Mouse (Mus musculus): Measurements from ENCODE around the gene Smpd4. TPM values are rescaled to one million over a fixed set of nuclear protein-coding genes. Genes with fewer than 3 reads are reported as not detected.

Smpd4 gene
- polyA plus RNA-seq, 1 experiment from 2014 or later = 31.3 TPM

DNA sequence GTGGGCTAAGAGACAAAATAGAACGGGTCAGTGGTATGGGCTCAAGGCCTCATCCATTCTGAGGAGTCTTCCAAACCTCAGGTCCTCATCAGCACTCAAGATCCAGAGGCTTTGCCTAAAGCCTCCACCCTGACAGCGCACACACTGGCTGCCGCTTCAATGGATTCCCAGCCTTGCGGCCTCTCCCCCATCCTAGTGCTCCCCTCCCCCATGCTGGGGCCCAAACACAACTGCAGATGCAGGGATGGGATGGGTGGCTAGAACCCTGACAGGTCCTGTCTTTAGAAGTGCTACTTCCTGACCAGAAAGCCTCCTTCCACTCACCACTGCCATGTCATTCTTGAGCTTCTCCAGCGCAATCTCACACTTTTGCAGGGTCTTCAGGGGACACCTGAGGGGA is 34.4 kb downstream of the Smpd4 start:
- no peak overlapping the region for H3K9ac ChIP-seq
- no peaks in the 10 kb centered on the region for H3K9me3 ChIP-seq (replicated peaks)
- no peaks in the 10 kb centered on the region for H3K27me3 ChIP-seq (replicated peaks)
- H3K4me2 ChIP-seq = no peak overlapping the region
- H3K4me3 ChIP-seq = no peak overlapping the region
- peaks cover 96% of the 10 kb centered on the region for H3K36me3 ChIP-seq
- ATAC-seq = no peak
- WGBS (ENCODE audit: insufficient replicate concordance) = 90% methylated on average over 5 of the region's 5 CpGs
- H3K27ac ChIP-seq = no peak overlapping the region
- H3K4me1 ChIP-seq = no peaks in the 10 kb centered on the region

DNA sequence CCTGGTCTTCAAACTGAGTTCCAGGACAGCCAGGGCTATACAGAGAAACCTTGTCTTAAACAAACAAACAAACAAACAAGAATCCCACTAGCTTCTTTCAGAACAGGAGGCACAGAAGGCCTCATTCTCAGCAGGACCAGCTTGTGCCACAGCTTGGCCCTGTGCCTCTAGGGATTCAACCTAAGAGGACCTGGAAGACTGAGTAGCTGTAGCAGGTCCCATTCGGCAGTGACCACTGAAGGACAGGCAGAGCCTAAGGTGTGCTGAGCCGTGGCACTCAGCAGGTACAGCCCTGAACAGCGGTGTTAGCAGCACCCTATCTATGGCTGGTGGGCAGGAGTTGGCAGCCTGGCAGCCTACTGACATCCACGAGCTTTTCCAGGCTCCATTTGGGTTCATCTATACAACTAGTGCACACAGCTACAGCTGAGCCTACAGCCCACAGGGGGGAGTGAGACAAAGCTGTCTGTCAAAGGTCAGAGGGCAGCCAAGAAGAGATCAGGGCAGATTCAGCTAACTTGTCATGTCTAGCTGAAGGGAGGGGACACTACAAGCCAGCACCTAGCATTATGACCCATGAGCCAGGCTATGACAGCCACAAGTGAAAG is 35.1 kb downstream of the Smpd4 start:
- WGBS (ENCODE audit: insufficient replicate concordance) = 84% methylated on average over 4 of the region's 4 CpGs

DNA sequence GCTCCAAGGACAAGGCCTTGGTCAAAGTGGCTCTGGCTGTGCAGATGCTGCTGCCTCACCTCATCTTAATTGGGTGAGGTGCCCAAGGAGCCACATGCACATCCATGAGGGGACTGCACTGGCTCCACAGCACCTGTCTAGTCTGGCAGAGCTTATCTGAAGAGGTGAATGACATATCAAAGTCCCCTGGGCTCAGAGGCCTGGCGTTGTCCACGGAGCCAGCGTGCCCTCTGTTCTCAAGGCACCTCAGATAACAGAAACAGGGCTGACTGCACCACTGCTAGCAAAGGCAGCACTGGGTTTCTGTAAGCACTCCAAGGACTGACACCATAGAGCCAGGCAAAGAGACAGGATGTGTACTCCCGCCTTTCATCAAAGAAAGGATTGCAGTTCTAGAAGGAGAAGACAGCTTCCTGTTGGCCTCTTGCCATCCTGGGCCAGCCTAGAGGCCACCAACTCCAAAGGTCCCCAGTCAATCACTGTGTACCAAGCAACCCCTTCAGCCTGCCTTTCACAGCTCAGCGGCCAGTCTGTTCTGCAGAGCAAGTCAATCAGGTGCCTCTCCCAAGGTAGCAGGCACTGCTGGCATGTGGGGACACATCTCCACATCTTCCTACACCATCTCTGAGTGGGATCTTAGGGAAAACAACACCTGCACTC is 37.2 kb downstream of the Smpd4 start:
- no peaks in the 10 kb centered on the region for H3K9me3 ChIP-seq (replicated peaks)
- WGBS (ENCODE audit: insufficient replicate concordance) = 74% methylated on average over 5 of the region's 5 CpGs
- no peaks in the 10 kb centered on the region for H3K4me1 ChIP-seq
- H3K27me3 ChIP-seq (replicated peaks) = no peaks in the 10 kb centered on the region
- no peak overlapping the region for H3K4me2 ChIP-seq
- no peak overlapping the region for H3K4me3 ChIP-seq
- no peak overlapping the region for H3K27ac ChIP-seq
- H3K9ac ChIP-seq = no peak overlapping the region
- peaks cover 97% of the 10 kb centered on the region for H3K36me3 ChIP-seq
- no peak for ATAC-seq

More for the DNA sequence above, 35.1 kb downstream of the Smpd4 start:
- no peak overlapping the region for H3K4me2 ChIP-seq
- H3K4me3 ChIP-seq = no peak overlapping the region
- H3K36me3 ChIP-seq = peaks cover 96% of the 10 kb centered on the region
- H3K9ac ChIP-seq = no peak overlapping the region
- no peak overlapping the region for H3K27ac ChIP-seq
- H3K9me3 ChIP-seq (replicated peaks) = no peaks in the 10 kb centered on the region
- ATAC-seq = no peak
- H3K4me1 ChIP-seq = no peaks in the 10 kb centered on the region
- H3K27me3 ChIP-seq (replicated peaks) = no peaks in the 10 kb centered on the region

DNA sequence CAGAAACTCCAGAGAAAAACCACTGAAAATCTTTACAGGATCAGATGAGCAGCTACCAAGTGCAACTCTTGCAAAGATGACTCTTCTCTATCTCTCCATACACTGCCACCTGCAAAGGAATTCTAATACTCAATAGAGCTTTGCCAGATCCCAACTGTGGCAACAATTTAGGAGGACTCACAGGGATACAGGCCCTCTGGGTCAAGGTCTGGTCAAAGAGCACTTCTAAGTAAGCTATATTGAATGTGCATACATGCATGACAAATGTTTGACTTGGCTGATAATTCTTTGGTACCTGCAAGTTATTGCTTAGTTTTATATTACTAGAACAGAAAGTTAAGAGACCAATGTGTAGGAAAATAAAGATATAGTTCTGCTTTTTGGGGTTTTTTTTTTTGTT is 46.4 kb downstream of the Smpd4 start:
- Histone ChIP-seq H3K4me3 (no peak overlapping the region), H3K9ac (no peak overlapping the region), H3K27me3 (replicated peaks) (no peaks in the 10 kb centered on the region), H3K9me3 (replicated peaks) (no peaks in the 10 kb centered on the region), H3K27ac (no peak overlapping the region), H3K4me2 (no peak overlapping the region), H3K36me3 (peaks cover 91% of the 10 kb centered on the region), H3K4me1 (peaks cover 8% of the 10 kb centered on the region)
- ATAC-seq = no peak

DNA sequence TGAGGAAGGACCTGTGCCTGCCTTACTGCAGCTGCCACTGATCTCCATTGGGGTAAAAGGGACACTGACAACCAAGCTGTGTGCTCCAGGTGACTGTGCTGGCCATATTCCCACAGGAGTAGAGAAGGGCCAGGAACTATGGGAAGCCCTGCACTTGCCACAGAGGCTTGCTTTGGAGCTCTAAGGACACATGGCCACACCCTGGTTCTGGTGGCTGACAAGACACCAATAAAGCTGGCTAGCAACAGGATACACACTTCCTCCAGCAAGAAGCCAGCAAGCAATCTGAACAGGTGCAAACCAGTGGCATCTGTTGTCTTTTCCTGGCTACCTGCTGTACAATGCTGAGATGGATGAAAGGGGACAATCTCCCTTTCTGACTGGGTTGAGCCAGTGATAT is 50.7 kb downstream of the Smpd4 start:
- H3K4me3 ChIP-seq = no peak overlapping the region
- H3K9ac ChIP-seq = no peak overlapping the region
- ATAC-seq = no peak
- no peaks in the 10 kb centered on the region for H3K9me3 ChIP-seq (replicated peaks)
- peaks cover 8% of the 10 kb centered on the region for H3K4me1 ChIP-seq
- H3K4me2 ChIP-seq = no peak overlapping the region
- peaks cover 93% of the 10 kb centered on the region for H3K36me3 ChIP-seq
- H3K27ac ChIP-seq = no peak overlapping the region
- no peaks in the 10 kb centered on the region for H3K27me3 ChIP-seq (replicated peaks)

Other genes starting within 250 kb of the Smpd4 start
- 10.6 and 10.8 TPM in 2 replicates for gene Snap29, start 213.4 kb upstream of the Smpd4 start, polyA plus RNA-seq (2016; fragmentation: Nextera tagmentation; extraction: Ambion mirVana)
- 25.6 TPM in 2 replicates for gene Pi4ka, start 213.0 kb upstream of the Smpd4 start, polyA plus RNA-seq (2016; fragmentation: Nextera tagmentation; extraction: Ambion mirVana)
- 37.9 and 41.6 TPM in 2 replicates for gene Crkl, start 167.4 kb upstream of the Smpd4 start, polyA plus RNA-seq (2016; fragmentation: Nextera tagmentation; extraction: Ambion mirVana)
- gene Aifm3, start 129.7 kb upstream of the Smpd4 start, polyA plus RNA-seq (2016; fragmentation: Nextera tagmentation; extraction: Ambion mirVana) = 0.83 and 0.98 TPM in 2 replicates
- 31.4 and 34.8 TPM in 2 replicates for gene Lztr1, start 110.7 kb upstream of the Smpd4 start, polyA plus RNA-seq (2016; fragmentation: Nextera tagmentation; extraction: Ambion mirVana)
- 34.2 and 36.6 TPM in 2 replicates for gene Thap7, start 88.2 kb upstream of the Smpd4 start, polyA plus RNA-seq (2016; fragmentation: Nextera tagmentation; extraction: Ambion mirVana)
- gene Lrrc74b, start 58.1 kb upstream of the Smpd4 start, polyA plus RNA-seq (2016; fragmentation: Nextera tagmentation; extraction: Ambion mirVana) = 0.07 TPM in 1 of 2 replicates, not detected in the other
- gene P2rx6, start 57.5 kb upstream of the Smpd4 start, polyA plus RNA-seq (2016; fragmentation: Nextera tagmentation; extraction: Ambion mirVana) = 0.08 TPM in 2 replicates
- gene Slc7a4, start 36.1 kb upstream of the Smpd4 start, polyA plus RNA-seq (2016; fragmentation: Nextera tagmentation; extraction: Ambion mirVana) = 1.7 TPM in 2 replicates
- 3.0 and 3.2 TPM in 2 replicates for gene Ccdc74a, start 27.1 kb downstream of the Smpd4 start, polyA plus RNA-seq (2016; fragmentation: Nextera tagmentation; extraction: Ambion mirVana)
- 24.2 and 25.2 TPM in 2 replicates for gene Med15, start 113.5 kb downstream of the Smpd4 start, polyA plus RNA-seq (2016; fragmentation: Nextera tagmentation; extraction: Ambion mirVana)
- 23.5 and 24.0 TPM in 2 replicates for gene Klhl22, start 140.3 kb downstream of the Smpd4 start, polyA plus RNA-seq (2016; fragmentation: Nextera tagmentation; extraction: Ambion mirVana)
- gene Scarf2, start 177.9 kb downstream of the Smpd4 start, polyA plus RNA-seq (2016; fragmentation: Nextera tagmentation; extraction: Ambion mirVana) = 4.9 and 5.2 TPM in 2 replicates
- gene B830017H08Rik, start 213.8 kb downstream of the Smpd4 start, polyA plus RNA-seq (2016; fragmentation: Nextera tagmentation; extraction: Ambion mirVana) = not detected in 2 replicates
- gene Car15, start 219.0 kb downstream of the Smpd4 start, polyA plus RNA-seq (2016; fragmentation: Nextera tagmentation; extraction: Ambion mirVana) = 0.58 and 0.61 TPM in 2 replicates